Mouse (Mus musculus): ENCODE measurements around the gene Anks1b. TPM values are rescaled to one million over a fixed set of nuclear protein-coding genes. Genes with fewer than 3 reads are reported as not detected.

The Anks1b gene
- polyA plus RNA-seq, 1 experiment from 2014 or later = 1.6 TPM

- peak; percentile 47 for DNase-seq (ENCODE audit: low spot score)
- no peak overlapping the region for H3K27ac ChIP-seq (replicated peaks)
These were observed 594.2 kb downstream of the Anks1b start for GRCm38 (mm10) chr10:90467546-90467945.

GRCm38 (mm10) chr10:90493436-90493835, 620.1 kb downstream of the Anks1b start:
- no peak overlapping the region for H3K4me3 ChIP-seq
- H3K4me1 ChIP-seq = peaks cover 3% of the 10 kb centered on the region; the same call in 1 of the 2 replicates

More at GRCm38 (mm10) chr10:90467546-90467945, 594.2 kb downstream of the Anks1b start:
- Histone ChIP-seq H3K36me3 (no peaks in the 10 kb centered on the region), H3K4me1 (peaks cover 4% of the 10 kb centered on the region; the same call in 1 of the 2 replicates), H3K27me3 (ENCODE audit: low read depth, poor library complexity, severe bottlenecking) (peaks cover 71% of the 10 kb centered on the region), H3K4me3 (no peak overlapping the region), H3K9me3 (replicated peaks) (no peaks in the 10 kb centered on the region)
- WGBS = 24% methylated on average over 1 of the region's 1 CpGs

GRCm38 (mm10) chr10:90493996-90494642, 620.8 kb downstream of the Anks1b start:
- H3K4me3 ChIP-seq = no peak overlapping the region
- WGBS = 88% methylated on average over 3 of the region's 3 CpGs
- DNase-seq (ENCODE audit: low spot score) = no peak
- H3K27me3 ChIP-seq (ENCODE audit: low read depth, poor library complexity, severe bottlenecking) = no peaks in the 10 kb centered on the region
- no peaks in the 10 kb centered on the region for H3K9me3 ChIP-seq (replicated peaks)
- H3K4me1 ChIP-seq = peaks cover 3% of the 10 kb centered on the region; the same call in 1 of the 2 replicates
- H3K27ac ChIP-seq (replicated peaks) = no peak overlapping the region
- no peaks in the 10 kb centered on the region for H3K36me3 ChIP-seq

More at GRCm38 (mm10) chr10:90493436-90493835, 620.1 kb downstream of the Anks1b start:
- Histone ChIP-seq H3K27me3 (ENCODE audit: low read depth, poor library complexity, severe bottlenecking) (no peaks in the 10 kb centered on the region), H3K9me3 (replicated peaks) (no peaks in the 10 kb centered on the region), H3K36me3 (no peaks in the 10 kb centered on the region), H3K27ac (replicated peaks) (no peak overlapping the region)
- no peak for DNase-seq (ENCODE audit: low spot score)
- 87% methylated on average over 7 of the region's 7 CpGs for WGBS

GRCm38 (mm10) chr10:90494981-90495516, 621.7 kb downstream of the Anks1b start:
- Histone ChIP-seq H3K9me3 (replicated peaks) (no peaks in the 10 kb centered on the region), H3K4me1 (peaks cover 3% of the 10 kb centered on the region; the same call in 1 of the 2 replicates), H3K27ac (replicated peaks) (no peak overlapping the region), H3K36me3 (no peaks in the 10 kb centered on the region), H3K27me3 (ENCODE audit: low read depth, poor library complexity, severe bottlenecking) (no peaks in the 10 kb centered on the region), H3K4me3 (no peak overlapping the region)
- WGBS = 73% methylated on average over 4 of the region's 4 CpGs
- DNase-seq (ENCODE audit: low spot score) = no peak

- DNase-seq (ENCODE audit: low spot score) = no peak
- Histone ChIP-seq H3K4me3 (no peak overlapping the region), H3K27me3 (ENCODE audit: low read depth, poor library complexity, severe bottlenecking) (no peaks in the 10 kb centered on the region), H3K9me3 (replicated peaks) (no peaks in the 10 kb centered on the region), H3K4me1 (no peaks in the 10 kb centered on the region), H3K27ac (replicated peaks) (no peak overlapping the region), H3K36me3 (no peaks in the 10 kb centered on the region)
- 56% methylated on average over 1 of the region's 1 CpGs for WGBS
These were observed 634.3 kb downstream of the Anks1b start for GRCm38 (mm10) chr10:90507561-90507960.

- Histone ChIP-seq H3K4me3 (no peak overlapping the region), H3K9me3 (replicated peaks) (no peaks in the 10 kb centered on the region; the same call in 1 of the 2 replicates), H3K27me3 (ENCODE audit: low read depth, poor library complexity, severe bottlenecking) (no peaks in the 10 kb centered on the region), H3K27ac (replicated peaks) (no peak overlapping the region), H3K36me3 (no peaks in the 10 kb centered on the region), H3K4me1 (no peaks in the 10 kb centered on the region)
- 92% methylated on average over 9 of the region's 9 CpGs for whole genome bisulfite sequencing
- no peak for DNase-seq (ENCODE audit: low spot score)
These were observed 639.5 kb downstream of the Anks1b start for GRCm38 (mm10) chr10:90512801-90513200.

GRCm38 (mm10) chr10:90531813-90532212, 658.5 kb downstream of the Anks1b start:
- peak; percentile 30 for DNase-seq (ENCODE audit: low spot score)
- Histone ChIP-seq H3K36me3 (no peaks in the 10 kb centered on the region), H3K27ac (replicated peaks) (peak overlapping the region; percentile 70), H3K27me3 (ENCODE audit: low read depth, poor library complexity, severe bottlenecking) (no peaks in the 10 kb centered on the region), H3K4me3 (no peak overlapping the region), H3K9me3 (replicated peaks) (no peaks in the 10 kb centered on the region), H3K4me1 (peaks cover 16% of the 10 kb centered on the region)
- 24% methylated on average over 1 of the region's 1 CpGs for WGBS

GRCm38 (mm10) chr10:90535370-90535769, 662.1 kb downstream of the Anks1b start:
- H3K27me3 ChIP-seq (ENCODE audit: low read depth, poor library complexity, severe bottlenecking) = no peaks in the 10 kb centered on the region
- no peaks in the 10 kb centered on the region for H3K9me3 ChIP-seq (replicated peaks)
- no peak for DNase-seq (ENCODE audit: low spot score)
- H3K4me3 ChIP-seq = no peak overlapping the region
- H3K4me1 ChIP-seq = peaks cover 16% of the 10 kb centered on the region
- WGBS = 96% methylated on average over 2 of the region's 2 CpGs
- H3K36me3 ChIP-seq = no peaks in the 10 kb centered on the region
- no peak overlapping the region for H3K27ac ChIP-seq (replicated peaks)

- no peak for DNase-seq (ENCODE audit: low spot score)
- H3K27ac ChIP-seq (replicated peaks) = no peak overlapping the region
- H3K4me3 ChIP-seq = no peak overlapping the region
- peaks cover 3% of the 10 kb centered on the region; the same call in 1 of the 2 replicates for H3K4me1 ChIP-seq
- no peaks in the 10 kb centered on the region for H3K9me3 ChIP-seq (replicated peaks)
- WGBS = 59% methylated on average over 3 of the region's 3 CpGs
- H3K27me3 ChIP-seq (ENCODE audit: low read depth, poor library complexity, severe bottlenecking) = no peaks in the 10 kb centered on the region
- H3K36me3 ChIP-seq = no peaks in the 10 kb centered on the region
These were observed 673.3 kb downstream of the Anks1b start for GRCm38 (mm10) chr10:90546635-90547034.

- H3K27me3 ChIP-seq (ENCODE audit: low read depth, poor library complexity, severe bottlenecking) = no peaks in the 10 kb centered on the region
- H3K36me3 ChIP-seq = no peaks in the 10 kb centered on the region
- DNase-seq (ENCODE audit: low spot score) = no peak
- H3K4me3 ChIP-seq = no peak overlapping the region
- H3K4me1 ChIP-seq = no peaks in the 10 kb centered on the region
- 87% methylated on average over 7 of the region's 7 CpGs for WGBS
- no peak overlapping the region for H3K27ac ChIP-seq (replicated peaks)
- no peaks in the 10 kb centered on the region for H3K9me3 ChIP-seq (replicated peaks)
These were observed 689.6 kb downstream of the Anks1b start for GRCm38 (mm10) chr10:90562906-90563305.

- Histone ChIP-seq H3K4me1 (peaks cover 26% of the 10 kb centered on the region), H3K36me3 (no peaks in the 10 kb centered on the region), H3K27me3 (ENCODE audit: low read depth, poor library complexity, severe bottlenecking) (no peaks in the 10 kb centered on the region), H3K27ac (replicated peaks) (peak overlapping the region; percentile 59), H3K9me3 (replicated peaks) (no peaks in the 10 kb centered on the region), H3K4me3 (peak overlapping the region; percentile 45)
- 36% methylated on average over 29 of the region's 29 CpGs for WGBS
- DNase-seq (ENCODE audit: low spot score) = peak; percentile 53
These were observed 703.1 kb downstream of the Anks1b start for GRCm38 (mm10) chr10:90576191-90577098.

GRCm38 (mm10) chr10:90577099-90577461, 703.8 kb downstream of the Anks1b start:
- Histone ChIP-seq H3K27me3 (ENCODE audit: low read depth, poor library complexity, severe bottlenecking) (no peaks in the 10 kb centered on the region), H3K27ac (replicated peaks) (peak overlapping the region; percentile 59), H3K36me3 (no peaks in the 10 kb centered on the region), H3K4me3 (peak overlapping the region; percentile 45; the same call in 1 of the 2 replicates), H3K9me3 (replicated peaks) (no peaks in the 10 kb centered on the region), H3K4me1 (peaks cover 26% of the 10 kb centered on the region)
- 78% methylated on average over 6 of the region's 6 CpGs for WGBS
- no peak for DNase-seq (ENCODE audit: low spot score)

All from midbrain, embryonic 10.5 days (tissue).